Mouse (Mus musculus): ENCODE measurements around the gene Vpreb1. TPM values are rescaled to one million over a fixed set of nuclear protein-coding genes. Genes with fewer than 3 reads are reported as not detected.

The Vpreb1 gene
- polyA plus RNA-seq, 1 experiment from 2014 or later, result 2.8 TPM

DNA sequence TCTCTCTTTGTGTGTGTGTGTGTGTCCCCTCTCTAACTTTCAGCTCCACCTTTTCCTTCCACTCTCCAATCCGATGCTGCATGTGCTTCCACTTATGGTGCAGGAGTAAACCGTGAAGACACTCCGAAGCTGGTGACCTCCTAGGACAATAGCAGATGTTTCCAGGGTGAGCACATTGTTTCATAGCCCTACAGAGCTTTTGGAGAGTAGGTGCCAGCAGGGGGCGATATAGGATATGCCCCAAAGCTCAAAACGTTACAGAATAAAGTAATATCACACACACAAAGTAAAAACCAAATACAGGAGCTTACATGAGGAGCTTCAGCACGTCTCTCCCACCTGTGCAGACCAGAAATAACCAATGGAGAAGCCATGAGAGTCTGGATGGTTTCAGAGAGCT, 15.8 kb downstream of the Vpreb1 start:
- Histone ChIP-seq H3K36me3 (no peaks in the 10 kb centered on the region), H3K9me3 (peaks cover 8% of the 10 kb centered on the region; the same call in 1 of the 2 replicates), H3K9ac (replicated peaks) (no peak overlapping the region), H3K27ac (no peak overlapping the region), H3K27me3 (no peaks in the 10 kb centered on the region), H3K4me3 (replicated peaks) (no peak overlapping the region), H3K4me2 (no peak overlapping the region), H3K4me1 (replicated peaks) (no peaks in the 10 kb centered on the region)
- WGBS, result 33% methylated on average over 6 of the region's 6 CpGs
- ATAC-seq (ENCODE audit: insufficient number of reproducible peaks, insufficient read depth, low FRiP score, low TSS enrichment, low read depth), result no peak

DNA sequence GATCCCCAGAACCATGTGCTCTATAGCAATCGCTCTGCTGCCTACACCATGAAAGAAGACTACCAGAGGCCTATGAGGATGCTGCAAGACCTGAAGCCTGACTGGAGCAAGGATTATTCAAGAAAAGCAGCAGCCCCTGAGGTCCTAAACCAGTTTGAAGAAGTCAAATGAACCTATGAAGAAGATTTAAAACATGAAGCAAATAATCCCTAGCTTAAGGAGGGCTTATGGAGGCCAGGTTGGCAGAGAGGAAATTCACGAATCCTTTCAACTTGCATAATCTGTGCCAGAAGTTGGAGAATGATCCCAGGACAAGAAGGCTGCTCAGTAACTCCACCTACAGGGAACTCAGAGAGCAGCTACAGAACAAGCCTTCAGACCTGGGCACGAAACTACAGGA, 18.2 kb downstream of the Vpreb1 start:
- Histone ChIP-seq H3K27me3 (no peaks in the 10 kb centered on the region), H3K27ac (no peak overlapping the region), H3K4me2 (no peak overlapping the region), H3K9me3 (peaks cover 8% of the 10 kb centered on the region; the same call in 1 of the 2 replicates), H3K36me3 (no peaks in the 10 kb centered on the region), H3K4me1 (replicated peaks) (no peaks in the 10 kb centered on the region), H3K9ac (replicated peaks) (no peak overlapping the region), H3K4me3 (replicated peaks) (no peak overlapping the region)
- 74% methylated on average over 3 of the region's 3 CpGs for WGBS
- no peak for ATAC-seq (ENCODE audit: insufficient number of reproducible peaks, insufficient read depth, low FRiP score, low TSS enrichment, low read depth)

DNA sequence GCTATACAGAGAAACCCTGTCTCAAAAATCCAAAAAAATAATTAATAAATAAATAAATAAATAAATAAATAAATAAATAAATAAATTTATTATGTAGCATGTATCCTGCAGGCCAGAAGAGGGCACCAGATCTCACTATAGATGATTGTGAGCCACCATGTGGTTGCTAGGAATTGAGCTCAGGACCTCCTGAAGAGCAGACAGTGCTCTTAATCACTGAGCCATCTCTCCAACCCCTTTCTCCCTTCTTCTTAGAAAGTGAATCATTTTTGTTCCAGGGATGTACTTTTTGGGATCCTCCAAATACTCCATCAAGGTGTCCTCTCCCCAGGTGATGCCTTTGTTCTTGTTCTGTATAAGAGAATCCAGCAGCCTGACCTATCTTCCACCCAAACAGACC, 21.4 kb downstream of the Vpreb1 start:
- Histone ChIP-seq H3K4me3 (replicated peaks) (no peak overlapping the region), H3K4me1 (replicated peaks) (no peaks in the 10 kb centered on the region), H3K9me3 (peaks cover 8% of the 10 kb centered on the region; the same call in 1 of the 2 replicates), H3K36me3 (no peaks in the 10 kb centered on the region), H3K27ac (no peak overlapping the region), H3K9ac (replicated peaks) (no peak overlapping the region), H3K27me3 (no peaks in the 10 kb centered on the region), H3K4me2 (no peak overlapping the region)
- no peak for ATAC-seq (ENCODE audit: insufficient number of reproducible peaks, insufficient read depth, low FRiP score, low TSS enrichment, low read depth)

DNA sequence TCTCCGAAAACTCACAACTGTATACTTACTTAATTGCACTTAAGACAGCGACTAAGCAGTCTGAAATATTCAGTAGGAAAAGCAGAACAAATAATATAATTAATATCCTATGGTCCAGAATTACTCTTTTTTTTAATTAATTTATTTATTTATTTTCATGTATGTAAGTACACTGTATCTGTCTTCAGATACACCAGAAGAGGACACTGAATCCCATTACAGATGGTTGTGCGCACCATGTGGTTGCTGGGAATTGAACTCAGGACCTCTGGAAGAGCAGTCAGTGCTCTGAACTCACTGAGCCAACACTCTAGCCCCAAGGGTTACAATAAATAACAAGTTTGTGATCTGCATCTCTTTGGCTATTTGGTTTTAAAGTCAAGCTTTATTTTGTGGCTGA, 41.0 kb downstream of the Vpreb1 start:
- H3K9me3 ChIP-seq, result no peaks in the 10 kb centered on the region
- H3K36me3 ChIP-seq, result no peaks in the 10 kb centered on the region
- no peak for ATAC-seq (ENCODE audit: insufficient number of reproducible peaks, insufficient read depth, low FRiP score, low TSS enrichment, low read depth)
- no peaks in the 10 kb centered on the region for H3K4me1 ChIP-seq (replicated peaks)
- H3K27me3 ChIP-seq, result no peaks in the 10 kb centered on the region
- H3K9ac ChIP-seq (replicated peaks), result no peak overlapping the region
- H3K4me3 ChIP-seq (replicated peaks), result no peak overlapping the region
- 77% methylated on average over 3 of the region's 3 CpGs for WGBS
- H3K27ac ChIP-seq, result no peak overlapping the region
- no peak overlapping the region for H3K4me2 ChIP-seq

DNA sequence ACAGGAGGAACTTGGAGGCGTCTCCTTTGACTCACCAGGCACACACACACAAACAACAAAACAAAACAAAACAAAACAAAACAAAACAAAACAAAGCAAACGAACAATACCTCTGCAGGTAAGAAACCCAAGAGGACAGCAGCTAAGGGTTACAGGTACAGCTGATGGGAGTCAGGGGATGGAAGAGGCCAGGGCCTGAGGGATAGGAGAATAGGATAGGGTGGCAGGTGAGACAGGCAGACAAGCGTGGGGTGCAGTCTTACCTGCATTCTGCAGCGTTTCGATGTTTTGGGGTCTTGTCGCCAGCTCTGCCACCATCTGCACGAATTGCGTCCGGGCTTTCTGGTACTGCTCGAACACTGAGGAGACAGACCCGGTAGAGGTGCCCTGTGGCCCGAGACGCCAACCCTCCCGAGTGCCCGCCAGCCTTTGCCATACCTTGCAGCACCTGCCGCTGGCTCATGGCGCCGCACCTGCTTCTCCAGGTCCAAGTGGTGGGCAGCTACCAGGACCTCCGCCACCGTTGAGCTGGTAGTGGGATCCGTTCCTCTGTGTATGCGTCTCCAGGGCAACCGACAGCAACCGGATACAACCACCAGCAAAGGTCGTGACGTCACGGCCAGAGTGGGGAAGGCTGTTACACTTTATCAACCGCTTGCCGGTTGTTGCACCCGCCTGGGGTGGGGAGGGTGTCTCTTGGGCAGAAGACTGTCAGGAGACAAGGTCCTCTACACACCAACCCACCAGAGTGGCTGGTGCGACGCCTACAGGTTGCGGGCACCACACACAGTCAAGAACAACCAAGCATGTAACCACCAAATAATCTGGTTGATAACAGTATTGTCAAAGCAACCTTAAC, 41.7 kb downstream of the Vpreb1 start, which contains the start of gene Spag6l:
Gene Spag6l, minus strand, starts transcription at position 700 of the 859 bp plus-strand sequence.
- H3K27ac ChIP-seq, result no peak within 1 kb of the TSS
- 8% methylated on average over 33 of the region's 33 CpGs for WGBS

DNA sequence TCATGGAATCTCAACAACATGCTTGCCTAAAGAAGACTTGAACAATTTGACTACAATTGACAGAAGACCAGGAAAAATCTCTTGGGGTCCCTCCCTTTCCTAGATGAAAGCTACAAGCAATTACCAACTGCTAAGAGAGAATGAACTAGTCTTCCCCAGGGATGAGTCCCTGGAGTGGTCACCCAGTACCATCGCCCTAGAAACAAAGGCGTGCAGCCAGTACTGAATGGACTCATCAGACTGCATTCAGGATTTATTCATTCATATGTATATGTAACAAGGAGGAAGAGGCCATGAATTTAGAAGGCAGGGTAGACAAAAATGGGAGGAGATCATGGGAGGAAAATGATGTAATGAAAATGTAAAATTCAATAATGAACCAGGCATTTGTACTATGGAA, 44.4 kb downstream of the Vpreb1 start:
- no peak for ATAC-seq (ENCODE audit: insufficient number of reproducible peaks, insufficient read depth, low FRiP score, low TSS enrichment, low read depth)
- Histone ChIP-seq H3K4me2 (no peak overlapping the region), H3K36me3 (no peaks in the 10 kb centered on the region), H3K9me3 (no peaks in the 10 kb centered on the region), H3K27me3 (no peaks in the 10 kb centered on the region), H3K4me3 (replicated peaks) (no peak overlapping the region), H3K27ac (no peak overlapping the region), H3K4me1 (replicated peaks) (no peaks in the 10 kb centered on the region), H3K9ac (replicated peaks) (no peak overlapping the region)
- 92% methylated on average over 2 of the region's 2 CpGs for WGBS

More for the DNA sequence above, 41.7 kb downstream of the Vpreb1 start, which contains the start of gene Spag6l:
- ATAC-seq (ENCODE audit: insufficient number of reproducible peaks, insufficient read depth, low FRiP score, low TSS enrichment, low read depth), result peak; percentile 88
- Histone ChIP-seq H3K4me1 (replicated peaks) (no peaks in the 10 kb centered on the region), H3K9me3 (no peaks in the 10 kb centered on the region), H3K27me3 (no peaks in the 10 kb centered on the region), H3K4me3 (replicated peaks) (peak within 1 kb of the TSS; percentile 44), H3K36me3 (no peaks in the 10 kb centered on the region), H3K4me2 (peak within 1 kb of the TSS; percentile 85), H3K9ac (replicated peaks) (peak within 1 kb of the TSS; percentile 37; the same call in 1 of the 2 replicates)

DNA sequence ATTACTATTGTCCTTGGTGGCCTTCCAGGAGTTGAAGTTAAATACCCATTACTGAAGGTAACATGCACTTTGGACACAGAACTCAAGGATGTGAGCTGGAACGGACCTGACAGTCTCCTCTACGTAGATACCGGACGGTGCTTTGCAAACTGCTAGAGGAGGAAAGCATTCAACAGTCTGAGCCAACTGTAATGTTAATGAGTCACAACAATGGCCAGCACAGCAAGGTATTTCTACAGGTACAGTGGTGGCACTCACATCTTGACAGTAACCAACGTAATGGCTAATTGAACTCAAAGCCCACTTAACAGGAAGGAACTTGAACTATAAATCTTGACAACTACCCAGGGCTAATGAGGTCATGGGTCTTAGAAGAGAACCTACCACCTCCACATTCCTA, 45.2 kb downstream of the Vpreb1 start:
- ATAC-seq (ENCODE audit: insufficient number of reproducible peaks, insufficient read depth, low FRiP score, low TSS enrichment, low read depth), result no peak
- Histone ChIP-seq H3K4me3 (replicated peaks) (no peak overlapping the region), H3K4me2 (no peak overlapping the region), H3K9ac (replicated peaks) (no peak overlapping the region), H3K9me3 (no peaks in the 10 kb centered on the region), H3K4me1 (replicated peaks) (no peaks in the 10 kb centered on the region), H3K27ac (no peak overlapping the region), H3K36me3 (no peaks in the 10 kb centered on the region), H3K27me3 (no peaks in the 10 kb centered on the region)
- 47% methylated on average over 5 of the region's 5 CpGs for WGBS

Other genes with a start within 250 kb of the Vpreb1 start
- not detected in 2 replicates for gene Olfr19, start 194.4 kb downstream of the Vpreb1 start, polyA plus RNA-seq (2016; fragmentation: Nextera tagmentation; extraction: Ambion mirVana)
- gene Spag6l, start 41.4 kb downstream of the Vpreb1 start, polyA plus RNA-seq (2016; fragmentation: Nextera tagmentation; extraction: Ambion mirVana), result 0.19 and 0.35 TPM in 2 replicates
- 0.25 TPM in 1 of 2 replicates, not detected in the other for gene Igll1, start 6.9 kb downstream of the Vpreb1 start, polyA plus RNA-seq (2016; fragmentation: Nextera tagmentation; extraction: Ambion mirVana)
- gene Top3b, start 107 bp downstream of the Vpreb1 start, polyA plus RNA-seq (2016; fragmentation: Nextera tagmentation; extraction: Ambion mirVana), result 73.0 and 81.2 TPM in 2 replicates
- 40.5 and 41.9 TPM in 2 replicates for gene Ppm1f, start 25.6 kb upstream of the Vpreb1 start, polyA plus RNA-seq (2016; fragmentation: Nextera tagmentation; extraction: Ambion mirVana)
- 142 and 144 TPM in 2 replicates for gene Mapk1, start 112.5 kb upstream of the Vpreb1 start, polyA plus RNA-seq (2016; fragmentation: Nextera tagmentation; extraction: Ambion mirVana)
- 83.2 and 85.9 TPM in 2 replicates for gene Ypel1, start 198.9 kb upstream of the Vpreb1 start, polyA plus RNA-seq (2016; fragmentation: Nextera tagmentation; extraction: Ambion mirVana)
- gene Ppil2, start 240.4 kb upstream of the Vpreb1 start, polyA plus RNA-seq (2016; fragmentation: Nextera tagmentation; extraction: Ambion mirVana), result 149 and 158 TPM in 2 replicates

All from limb, embryonic 12.5 days (tissue).